Mouse (Mus musculus) heart, postnatal 36 days (tissue): ENCODE measurements at regions not wholly inside any gene's neighbourhood (a gene's known extent, or its start where the extent isn't known, plus 50 kb on each side); places are given as distances from the start of the nearest gene placed in this dataset.

Experiments used
- DNase-seq, 2 experiments: peaks; one replicate each; pipeline ENCODE4 v3.0.0; 2021 to 2022
- intact Hi-C: fragments of 180-260 bp; cut with DNase I; formaldehyde crosslinking; loops from one replicate; pipeline ENCODE4 v1.15.1; 2025

DNA sequence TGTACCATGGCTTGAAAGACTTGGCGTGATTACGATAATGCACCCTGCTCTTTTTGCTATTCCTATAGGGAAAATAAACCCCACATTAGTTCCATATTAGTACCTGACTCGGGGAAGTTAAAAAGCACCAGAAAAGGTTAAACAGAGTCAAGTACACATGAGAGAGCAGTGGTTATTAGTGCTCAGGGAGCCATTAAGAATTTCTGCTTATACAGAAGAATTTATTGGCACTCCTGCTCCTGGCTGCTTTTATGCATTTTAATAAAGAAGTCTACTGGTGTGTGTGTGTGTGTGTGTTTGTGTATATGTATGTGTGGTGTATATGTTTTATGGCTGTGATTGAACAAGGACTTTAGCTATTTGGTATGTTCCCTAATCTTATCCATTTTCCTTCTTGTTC lies 111.5 kb upstream of the Psmd7 start:
- DNase-seq = no peak
- intact Hi-C loops = no loop called here

DNA sequence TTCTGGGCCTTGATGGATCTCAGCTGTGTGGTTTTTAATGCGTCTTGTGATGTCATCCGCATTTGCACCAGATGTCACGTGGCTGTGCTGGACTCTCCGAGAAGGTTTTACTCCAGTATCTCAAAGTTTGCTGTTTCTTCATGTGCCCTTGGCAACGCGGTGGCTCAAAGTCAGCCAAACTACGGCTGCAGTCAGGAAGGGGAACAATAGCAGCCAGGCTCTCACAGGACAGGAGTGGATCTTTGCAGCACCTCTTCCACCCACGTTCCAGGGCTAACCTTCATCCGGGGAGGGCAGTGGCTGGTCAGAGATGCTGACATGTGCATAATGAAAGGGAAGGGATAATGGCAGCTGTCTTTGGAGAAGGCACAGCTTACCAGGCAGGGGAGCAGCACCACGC lies 127.6 kb upstream of the Psmd7 start:
- DNase-seq = no peak
- intact Hi-C loops = no loop called here

DNA sequence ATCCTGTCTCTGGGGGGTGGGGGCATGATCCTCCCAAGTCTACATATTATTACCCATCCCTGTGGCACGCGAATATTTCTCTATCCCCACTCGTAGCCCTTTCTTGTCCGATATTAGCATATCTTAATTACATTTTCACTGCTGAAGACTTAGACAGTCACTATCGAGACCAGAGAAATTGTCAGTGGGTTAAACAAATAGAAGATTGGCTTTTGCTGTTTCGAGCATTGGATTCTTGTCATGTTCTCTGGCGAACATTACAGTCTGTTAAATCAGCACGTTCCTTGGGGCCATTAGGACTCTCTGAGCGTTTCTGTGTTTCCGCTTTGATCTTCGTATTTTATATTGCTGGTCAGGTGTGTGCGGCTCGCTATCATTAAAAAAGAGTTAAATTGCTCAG lies 129.6 kb upstream of the Psmd7 start:
- DNase-seq = no peak
- intact Hi-C loops = no loop called here

DNA sequence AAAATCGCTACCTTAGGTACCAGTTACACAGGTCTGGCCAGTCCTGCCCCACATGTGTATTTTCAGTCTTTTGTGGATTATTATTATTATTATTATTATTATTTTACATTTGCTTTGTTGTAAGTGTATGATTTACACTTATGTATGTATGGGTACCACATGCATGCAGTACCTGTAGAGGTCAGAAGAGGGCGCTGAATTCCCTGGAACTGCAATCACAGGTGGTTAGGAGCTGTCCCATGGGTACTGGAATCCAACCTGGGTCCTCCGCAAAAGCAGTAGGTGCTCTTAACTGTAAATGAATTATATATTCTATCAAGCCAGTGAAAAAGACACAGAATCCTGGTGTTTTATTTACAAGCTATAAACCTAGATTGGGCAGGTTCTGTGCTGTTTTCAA lies 131.4 kb upstream of the Psmd7 start:
- intact Hi-C loops = no loop called here
- DNase-seq = no peak

DNA sequence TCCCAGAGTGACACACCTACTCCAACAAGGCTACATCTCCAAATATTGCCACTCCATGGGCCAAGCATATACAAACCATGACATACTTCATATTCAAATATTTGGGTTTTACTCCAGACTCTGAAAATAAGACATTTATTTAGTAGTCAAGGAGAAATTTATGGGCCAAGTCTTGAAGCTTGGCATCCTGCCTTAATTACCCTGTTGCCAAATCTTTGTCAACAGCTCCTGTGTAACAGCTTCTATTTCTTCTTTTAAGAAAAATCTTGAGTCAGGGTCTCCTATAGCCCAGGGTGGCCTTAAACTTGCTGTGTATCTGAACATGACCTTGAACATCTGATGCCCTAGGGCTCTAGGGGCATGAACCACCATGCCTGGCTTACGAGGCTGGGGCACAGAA lies 138.5 kb upstream of the Psmd7 start:
- DNase-seq = no peak
- intact Hi-C loops = no loop called here

DNA sequence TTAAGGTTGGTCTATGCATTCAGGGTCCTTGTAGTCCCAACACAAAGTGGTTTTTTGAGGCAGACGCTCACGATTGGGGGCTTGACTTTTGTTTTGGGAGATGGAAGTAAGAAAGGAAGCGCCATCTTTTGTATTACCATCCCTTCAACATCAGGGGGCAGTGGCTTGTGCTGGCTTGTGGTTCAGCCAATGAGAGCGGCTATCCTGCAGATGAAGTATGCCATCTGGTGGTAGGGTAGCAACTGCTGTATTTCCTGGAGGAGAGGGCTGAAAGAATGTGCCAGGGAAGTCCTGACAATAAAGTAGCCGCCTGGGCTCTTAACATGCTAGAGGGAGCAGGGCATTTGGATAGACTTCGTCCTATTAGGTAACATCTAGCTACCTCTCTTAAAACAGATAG lies 139.0 kb upstream of the Psmd7 start:
- intact Hi-C loops = no loop called here
- no peak for DNase-seq

DNA sequence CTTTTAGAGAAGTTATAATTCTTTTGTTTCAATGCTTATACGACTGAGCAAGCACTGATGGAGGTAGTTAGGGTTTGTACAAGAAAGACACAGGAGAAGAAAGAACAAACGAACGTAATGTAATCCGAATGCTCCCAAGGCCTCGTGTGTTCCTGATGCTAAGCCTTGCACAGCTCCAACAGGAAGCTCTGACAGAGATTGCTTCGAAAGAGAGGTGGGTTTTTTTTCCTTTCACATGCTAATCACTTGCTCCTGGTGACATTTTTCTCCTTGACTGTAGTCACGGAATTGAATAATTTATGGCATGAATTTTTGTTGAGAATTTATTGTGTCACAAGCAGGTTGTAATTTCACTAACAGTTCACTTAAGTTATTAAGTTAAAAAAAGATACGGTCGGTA lies 150.8 kb upstream of the Psmd7 start:
- intact Hi-C loops = no loop called here
- DNase-seq = no peak

DNA sequence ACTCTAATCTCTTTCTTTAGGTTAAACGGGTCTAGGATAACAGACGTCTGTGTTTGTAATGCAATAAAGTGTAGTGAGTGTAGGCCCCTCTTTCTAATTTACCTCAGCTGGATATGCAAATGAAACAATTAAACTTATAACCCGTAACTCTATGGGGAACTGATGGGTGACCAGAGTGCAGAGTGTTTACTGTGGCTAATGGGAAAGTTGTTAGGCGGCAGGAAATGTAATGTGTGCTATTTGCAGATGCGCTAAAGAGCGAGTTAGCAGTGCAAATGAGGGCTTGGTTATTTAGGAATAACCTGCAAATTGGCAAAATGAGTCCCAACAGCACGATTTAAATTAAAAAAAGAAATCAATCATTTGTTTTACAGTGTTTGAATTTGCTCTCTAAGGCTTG lies 168.8 kb upstream of the Psmd7 start:
- DNase-seq = no peak
- intact Hi-C loops = no loop called here

DNA sequence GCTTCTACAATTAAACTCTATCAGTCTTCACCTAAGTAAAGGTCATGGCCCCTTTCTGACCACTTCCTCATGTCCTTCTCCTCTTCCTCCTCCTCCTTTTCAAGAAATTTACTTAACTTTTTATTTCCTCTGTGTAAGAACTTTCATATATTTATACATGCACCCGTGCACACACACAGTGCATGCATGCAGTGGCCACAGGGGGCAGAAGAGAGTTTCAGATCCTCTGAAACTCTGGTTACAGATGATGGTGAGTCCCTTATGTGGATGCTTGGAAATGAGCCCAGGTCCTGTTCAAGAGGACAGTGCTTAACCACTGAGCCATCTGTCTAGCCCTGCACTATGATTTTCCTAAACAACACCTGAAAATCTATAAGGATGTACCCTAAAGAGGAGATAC lies 170.4 kb upstream of the Psmd7 start:
- no peak for DNase-seq
- intact Hi-C loops = no loop called here

DNA sequence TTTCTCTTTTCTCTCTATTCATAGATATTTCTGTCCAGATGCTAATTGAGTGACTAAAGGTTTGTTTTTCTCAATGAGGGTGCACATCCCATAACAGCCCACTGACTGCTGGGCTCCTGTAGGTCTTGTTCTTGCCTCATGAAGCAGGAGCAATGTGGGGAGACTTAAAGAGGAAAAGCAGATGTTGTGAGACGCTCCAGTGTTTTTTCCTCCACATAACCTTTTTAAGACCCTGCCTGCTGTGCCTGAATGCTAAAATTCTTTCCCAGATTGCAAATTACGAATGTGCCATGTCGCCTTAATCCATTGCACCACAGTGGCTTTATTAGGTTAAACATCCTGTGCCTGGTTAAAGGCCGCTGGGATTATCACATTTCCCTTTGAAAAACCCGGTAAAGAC lies 165.5 kb upstream of the Zfhx3 start:
- DNase-seq = no peak
- intact Hi-C loops = no loop called here

DNA sequence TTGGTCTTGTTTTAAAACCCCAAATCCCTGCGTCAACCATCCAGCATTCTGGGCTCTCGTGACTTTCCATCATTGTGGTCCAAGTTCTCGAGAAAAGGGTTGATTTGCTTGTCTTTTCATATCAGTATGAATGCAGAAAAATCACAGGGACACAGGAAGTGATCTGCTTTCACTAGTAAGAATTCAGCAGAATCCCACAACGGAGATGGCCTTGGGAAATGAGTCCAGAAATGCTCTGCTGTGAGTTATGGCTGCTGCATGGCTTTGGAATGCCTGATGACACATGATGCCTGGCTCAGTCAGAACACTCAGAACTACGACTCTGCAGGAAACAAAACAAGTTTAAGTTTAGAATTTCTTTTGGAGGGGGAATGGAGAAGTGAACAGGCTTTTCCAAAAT lies 156.7 kb upstream of the Zfhx3 start:
- no peak for DNase-seq
- intact Hi-C loops = no loop called here

DNA sequence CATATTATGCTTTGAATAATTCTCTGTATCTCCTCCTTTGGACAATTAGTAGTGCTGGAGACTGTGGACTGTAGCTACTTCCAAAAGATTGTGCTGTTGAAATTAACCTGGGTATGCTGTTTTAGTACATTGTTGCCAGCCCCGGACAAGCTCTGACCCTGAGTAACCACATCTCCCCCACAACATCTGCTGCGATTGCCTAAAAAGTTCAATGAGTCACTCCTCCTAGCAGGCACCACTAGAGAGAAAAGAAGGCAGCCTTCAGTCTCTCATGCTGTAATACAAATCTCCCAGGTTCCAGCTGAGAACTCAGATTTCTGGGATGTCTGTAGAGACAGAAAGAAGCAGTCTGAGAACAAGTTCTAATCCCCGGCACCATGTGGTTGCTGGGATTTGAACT lies 150.2 kb upstream of the Zfhx3 start:
- intact Hi-C loops = no loop called here
- DNase-seq = no peak

DNA sequence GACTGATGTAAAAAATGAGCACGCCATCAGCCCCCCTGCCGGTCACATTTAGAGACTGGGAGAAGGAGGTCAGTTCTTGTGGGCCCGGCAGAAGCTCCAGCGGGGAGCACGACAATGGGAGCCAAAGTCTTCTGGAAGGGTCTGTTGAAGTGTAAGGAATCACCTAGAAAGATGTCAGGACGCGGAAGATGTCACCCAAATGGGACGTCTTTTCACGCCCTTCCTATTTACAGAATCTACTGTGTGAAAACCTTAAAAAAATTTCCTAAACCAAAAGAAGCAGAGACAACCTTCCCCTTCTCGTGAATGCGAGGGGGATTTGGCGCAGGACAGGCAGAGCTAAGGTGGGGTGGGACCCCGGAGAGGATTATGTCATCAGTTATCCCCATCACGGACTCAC lies 127.5 kb upstream of the Zfhx3 start:
- DNase-seq = no peak
- intact Hi-C loops = loop anchor here (5.0 kb wide), 1 partner anchor 1722 kb away; no protein-coding TSS in a partner anchor

DNA sequence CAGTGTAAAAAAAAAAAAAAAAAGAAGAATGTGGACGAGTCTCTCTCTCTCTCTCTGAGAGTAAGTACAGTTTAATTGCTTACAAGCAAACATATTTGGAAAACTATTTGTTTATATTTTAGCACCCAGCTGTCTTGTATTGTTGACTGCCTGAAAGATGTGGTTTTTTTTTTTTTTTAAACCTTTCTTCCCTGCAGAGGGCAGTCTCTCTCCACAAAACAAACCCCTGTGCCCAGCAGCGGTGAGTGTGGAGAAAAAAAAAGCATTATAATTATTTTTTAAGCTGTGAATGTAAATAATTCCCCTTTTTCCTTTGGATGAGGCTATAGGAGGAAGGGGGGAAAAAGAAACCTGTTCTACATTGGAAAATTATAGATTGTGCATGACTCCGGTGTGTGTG lies 126.7 kb upstream of the Zfhx3 start:
- intact Hi-C loops = loop anchor here (5.0 kb wide), 1 partner anchor 1722 kb away; no protein-coding TSS in a partner anchor
- no peak for DNase-seq

DNA sequence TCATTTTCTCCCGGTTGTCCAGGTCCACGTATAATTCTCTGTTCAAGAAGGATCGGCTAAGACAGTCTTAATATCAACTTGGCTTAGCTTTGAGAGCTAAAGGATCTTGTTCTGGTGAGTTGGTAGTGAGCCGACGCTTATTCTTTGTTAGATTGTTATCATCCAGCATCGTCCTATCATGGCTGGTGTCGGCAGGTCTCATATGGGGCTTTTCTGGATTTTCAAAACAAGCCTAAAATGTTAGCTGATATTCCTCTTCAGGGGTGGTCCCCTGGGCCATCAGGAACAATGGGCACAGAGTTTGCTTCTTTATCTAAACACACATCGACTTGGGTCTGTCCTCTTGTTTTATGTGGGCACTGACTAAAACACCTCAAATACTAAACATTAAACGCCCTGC lies 124.6 kb upstream of the Zfhx3 start:
- intact Hi-C loops = loop anchor here (5.0 kb wide), 1 partner anchor 1720 kb away; no protein-coding TSS in a partner anchor
- DNase-seq = no peak

DNA sequence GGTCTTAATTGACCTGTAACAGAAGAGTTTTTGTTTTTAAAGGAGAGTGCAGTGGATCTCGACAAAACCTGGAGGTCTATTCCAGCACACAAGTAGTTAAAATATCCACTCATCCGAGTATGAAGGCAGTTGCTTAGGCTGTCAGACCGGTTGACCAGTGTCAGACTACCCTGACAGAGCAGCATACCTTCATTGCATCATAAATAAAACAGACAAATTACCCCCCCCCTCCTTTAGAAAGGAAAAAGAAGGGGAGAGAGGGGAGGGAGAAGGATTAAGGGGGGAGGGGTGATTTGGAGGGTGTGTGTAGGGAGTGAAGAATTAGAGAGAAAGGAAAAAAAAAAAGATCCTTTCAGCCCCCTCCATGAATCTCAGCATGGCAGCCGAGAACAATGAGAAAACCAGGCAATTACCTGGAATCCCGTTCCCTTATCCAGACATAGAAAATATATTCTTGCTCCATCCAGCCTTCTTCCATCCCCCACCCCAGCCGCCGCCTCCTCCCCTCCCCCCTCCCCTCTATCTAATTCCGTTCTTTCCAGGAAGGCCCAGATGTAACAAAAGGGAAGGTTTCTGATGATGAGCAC lies 122.2 kb upstream of the Zfhx3 start:
- intact Hi-C loops = no loop called here
- DNase-seq = no peak

DNA sequence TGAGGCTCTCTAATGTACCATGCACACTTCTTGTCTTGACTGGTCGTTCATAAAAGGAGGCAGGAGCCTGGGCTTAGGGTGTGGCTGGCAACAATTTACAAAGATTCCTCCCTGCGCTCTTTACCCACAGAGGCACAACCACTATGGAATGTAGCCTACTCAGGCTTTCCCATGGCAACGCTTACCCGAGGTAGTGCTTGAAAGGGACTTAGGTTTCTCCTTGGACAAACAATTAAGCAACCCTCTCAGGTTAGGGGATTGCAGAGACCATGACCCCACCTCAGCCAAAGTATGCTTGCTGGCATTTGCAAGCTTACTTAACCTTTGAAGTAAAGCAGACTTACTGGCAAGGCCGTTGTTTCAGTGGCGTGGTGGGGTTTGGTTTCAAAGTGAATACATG lies 120.9 kb upstream of the Zfhx3 start:
- intact Hi-C loops = no loop called here
- DNase-seq = no peak

DNA sequence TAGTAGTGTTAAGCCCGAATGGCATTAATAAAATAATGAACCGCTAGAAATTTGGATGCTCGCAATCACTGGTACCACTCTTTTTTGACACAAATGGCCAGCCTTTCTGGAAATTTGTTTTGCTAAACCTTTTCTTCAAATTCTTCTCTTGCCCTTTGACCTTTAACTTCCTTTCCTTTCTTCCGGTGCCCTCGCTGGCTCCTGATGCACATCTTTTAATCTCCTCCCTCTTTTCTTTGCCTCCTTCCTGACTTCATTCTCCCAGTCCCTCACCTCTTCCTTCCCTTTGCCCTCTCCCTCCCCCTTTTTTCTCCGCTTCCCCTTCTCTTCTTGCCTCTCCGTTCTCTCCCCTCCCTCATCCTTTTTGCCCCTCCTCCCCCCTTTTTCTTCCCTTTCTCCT lies 118.3 kb upstream of the Zfhx3 start:
- intact Hi-C loops = no loop called here
- no peak for DNase-seq

DNA sequence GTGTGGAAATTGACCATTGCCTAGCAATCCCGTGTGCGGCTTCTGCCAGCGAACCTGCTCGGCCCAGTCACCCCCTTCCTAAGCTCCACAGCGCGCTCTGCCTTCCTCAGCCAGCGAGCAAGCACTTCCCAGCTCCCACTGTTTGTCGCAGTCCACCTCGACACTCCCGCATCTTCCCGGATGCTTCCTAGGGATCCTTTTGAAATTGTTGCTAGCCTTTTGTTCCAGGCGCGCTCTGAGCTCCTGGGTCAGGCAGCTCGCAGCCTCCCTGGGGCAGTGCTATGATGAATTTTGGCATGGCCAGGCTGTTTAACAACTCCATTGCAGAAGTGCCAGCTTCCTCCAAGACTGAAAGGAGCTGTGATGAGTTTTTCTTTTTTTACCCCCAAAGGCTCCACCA lies 117.8 kb upstream of the Zfhx3 start:
- intact Hi-C loops = no loop called here
- DNase-seq = no peak

DNA sequence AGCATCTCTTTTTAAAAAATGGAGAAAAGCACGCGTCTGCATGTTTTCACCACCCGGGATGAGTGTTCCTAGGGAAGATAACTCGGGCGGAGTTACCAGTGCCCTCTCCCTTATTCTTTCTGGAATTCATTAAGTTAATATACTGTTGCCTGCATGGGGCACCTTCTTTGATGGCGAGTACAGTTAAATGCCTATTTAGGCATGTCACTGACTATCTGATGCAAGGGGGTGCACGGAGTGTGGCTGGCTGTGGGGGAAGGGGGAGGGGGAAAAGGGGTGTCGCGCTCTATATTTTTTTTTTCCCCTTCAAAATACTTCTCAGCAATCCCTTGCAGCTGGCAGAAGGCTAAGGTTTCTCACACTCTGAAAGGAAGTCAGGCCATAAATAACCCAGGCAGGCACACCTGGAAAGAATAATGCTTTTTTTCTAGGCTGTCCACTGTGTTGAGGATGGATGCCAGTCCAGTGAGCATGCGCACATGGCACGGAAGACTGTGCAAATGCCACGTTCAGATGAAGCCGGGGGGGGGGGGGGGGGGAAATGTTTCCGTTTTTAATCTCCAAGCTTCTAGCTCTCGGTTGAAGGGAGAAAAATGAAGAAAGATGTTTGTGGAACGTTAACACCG lies 114.8 kb upstream of the Zfhx3 start:
- DNase-seq = no peak
- intact Hi-C loops = no loop called here

DNA sequence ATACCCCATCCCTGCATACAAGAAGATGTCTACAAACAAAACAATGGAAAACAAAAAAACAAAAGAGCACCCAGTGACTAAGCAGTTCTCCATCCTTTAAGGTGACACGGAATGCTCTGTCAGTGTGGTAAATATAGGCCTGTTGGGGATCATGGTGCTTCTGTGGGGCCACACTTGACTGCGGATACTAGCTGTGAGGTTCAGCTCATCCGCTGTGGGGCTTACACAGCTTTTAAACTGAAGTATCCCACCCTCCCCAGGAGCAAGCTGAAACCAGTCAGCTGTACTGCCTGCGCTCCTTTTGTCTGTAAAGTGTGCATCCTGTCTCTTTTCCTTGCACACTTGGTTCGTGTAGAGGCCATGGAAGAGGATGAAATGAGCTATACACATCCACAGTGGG lies 113.9 kb upstream of the Zfhx3 start:
- no peak for DNase-seq
- intact Hi-C loops = no loop called here

DNA sequence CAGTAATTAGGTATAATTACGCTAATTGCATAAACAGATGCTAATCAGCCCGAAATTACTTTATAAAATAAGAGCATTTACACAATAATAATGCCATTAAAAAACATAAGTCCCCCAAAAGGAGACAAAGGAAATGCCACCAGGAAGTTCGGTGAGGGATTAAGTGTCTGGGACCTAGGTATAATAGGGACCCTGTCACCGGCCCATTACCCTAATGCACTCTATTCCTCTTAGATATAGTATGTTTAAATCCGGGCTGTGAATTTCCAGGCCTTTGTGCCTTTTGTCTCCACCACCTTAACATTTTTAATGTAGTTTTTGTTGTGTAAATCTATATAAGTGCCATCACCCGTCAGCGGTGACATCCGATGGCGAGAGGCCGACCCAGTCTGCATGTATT lies 109.0 kb upstream of the Zfhx3 start:
- no peak for DNase-seq
- intact Hi-C loops = no loop called here

DNA sequence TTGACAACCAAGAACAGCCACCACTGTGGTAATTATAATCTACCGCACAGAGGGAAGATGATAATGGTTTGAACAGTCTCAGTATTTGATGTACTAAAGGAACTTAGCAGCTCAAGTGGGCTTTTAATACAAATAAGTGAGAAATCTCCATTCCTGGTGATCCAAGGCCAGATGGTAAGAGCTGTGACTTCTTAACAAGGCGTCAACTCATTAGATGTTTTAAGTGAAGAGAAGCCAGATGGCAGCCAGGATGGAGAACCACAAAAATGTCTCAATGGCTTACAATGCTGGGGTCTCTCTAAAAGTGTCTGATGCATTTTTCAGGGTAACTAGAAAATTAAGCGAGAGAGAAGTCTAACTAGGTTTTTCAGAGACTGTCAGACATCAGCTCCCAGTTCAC lies 96.3 kb upstream of the Zfhx3 start:
- no peak for DNase-seq
- intact Hi-C loops = no loop called here
